Mouse (Mus musculus) limb, embryonic 14.5 days (tissue): ENCODE measurements around the gene Rin3. TPM values are rescaled to one million over a fixed set of nuclear protein-coding genes. Genes with fewer than 3 reads are reported as not detected.

ENCODE experiments used
- ATAC-seq: fragments of 200-750 bp; cut with Nextera tagmentation; 2 replicates; pipeline ENCODE4 v1.8.0; 2017; ENCODE audit warnings: low read depth, moderate number of reproducible peaks, moderate TSS enrichment; ENCODE audit not compliant: low FRiP score
- DNase-seq: peaks from one replicate; pipeline ENCODE4 v3.0.0-alpha.2; 2015; ENCODE audit warnings: low spot score
- H3K27ac ChIP-seq: fragments of 300-500 bp; sonication (generic); replicated peaks from 2 replicates; pipeline ENCODE4 v1.5.1; 2014; ENCODE audit warnings: low read depth, mild to moderate bottlenecking, low read length, moderate library complexity, mixed read lengths
- H3K27me3 ChIP-seq: fragments of 300-500 bp; sonication (generic); 2 replicates; pipeline ENCODE4 v1.6.1; 2014; ENCODE audit warnings: low read length, mixed read lengths; ENCODE audit not compliant: control insufficient read depth, insufficient read depth
- H3K36me3 ChIP-seq: fragments of 300-500 bp; sonication (generic); 2 replicates; pipeline ENCODE4 v1.6.1; 2014; ENCODE audit warnings: mild to moderate bottlenecking, low read length, moderate library complexity, mixed read lengths; ENCODE audit not compliant: control insufficient read depth, insufficient read depth
- H3K4me1 ChIP-seq: fragments of 300-500 bp; sonication (generic); 2 replicates; pipeline ENCODE4 v1.6.1; 2014; ENCODE audit warnings: antibody characterized with exemption, low read length, mixed read lengths; ENCODE audit not compliant: control insufficient read depth, insufficient read depth
- H3K4me2 ChIP-seq: fragments of 300-500 bp; sonication (generic); replicated peaks from 2 replicates; pipeline ENCODE4 v1.6.1; 2014; ENCODE audit warnings: low read depth, mild to moderate bottlenecking, low read length, moderate library complexity; ENCODE audit not compliant: severe bottlenecking
- H3K4me3 ChIP-seq: fragments of 300-500 bp; sonication (generic); replicated peaks from 2 replicates; pipeline ENCODE4 v1.5.1; 2014; ENCODE audit warnings: low read length
- H3K9ac ChIP-seq: fragments of 300-500 bp; sonication (generic); 2 replicates; pipeline ENCODE4 v1.6.1; 2014; ENCODE audit warnings: mild to moderate bottlenecking, low read depth, low read length, moderate library complexity; ENCODE audit not compliant: severe bottlenecking
- H3K9me3 ChIP-seq: fragments of 300-500 bp; sonication (generic); 2 replicates; pipeline ENCODE4 v1.6.1; 2016; ENCODE audit warnings: low read length; ENCODE audit not compliant: control insufficient read depth
- POLR2A ChIP-seq: fragments of 200-500 bp; IDR thresholded peaks from 2 replicates; pipeline ENCODE4 v1.8.0; 2012; ENCODE audit warnings: inconsistent platforms, mild to moderate bottlenecking, moderate library complexity, borderline replicate concordance; ENCODE audit not compliant: insufficient read depth, insufficient read length; ENCODE audit errors: extremely low read depth
- WGBS: fragments of 180-500 bp; shearing (Covaris S2); extraction: QIAGEN DNeasy Blood & Tissue Kit; methylation state at CpG from one replicate; pipeline ENCODE4 v1.1.7; 2014; 5-methylcytosine and 5-hydroxymethylcytosine counted together
- polyA plus RNA-seq, 2 experiments: library from polyadenylated mRNA; depleted of rRNA in 1 of 2; stranded (reverse) in 1 of 2; unstranded in 1 of 2; fragments of >200 nt; fragmentation: Nextera tagmentation in 1 of 2; extraction: Ambion mirVana in 1 of 2; gene quantifications; 2 replicates each; pipeline versions ENCODE4 v1.2.1 to v1.2.3; 2012 to 2014

Rin3 gene
- polyA plus RNA-seq, 2 experiments, result 10.0 to 10.8 TPM

GRCm38 (mm10) chr12:102361189-102362161 lies 78.6 kb downstream of the Rin3 start:
- no peaks in the 10 kb centered on the region for H3K9me3 ChIP-seq
- no peak overlapping the region for H3K4me3 ChIP-seq
- H3K4me1 ChIP-seq, result no peaks in the 10 kb centered on the region
- ATAC-seq, result no peak
- no peaks in the 10 kb centered on the region for H3K27me3 ChIP-seq
- no peak for TF ChIP-seq POLR2A
- DNase-seq, result no peak
- 87% methylated on average over 10 of the region's 10 CpGs for WGBS
- H3K36me3 ChIP-seq, result peaks cover 3% of the 10 kb centered on the region; the same call in 1 of the 2 replicates
- no peak overlapping the region for H3K9ac ChIP-seq
- no peak overlapping the region for H3K27ac ChIP-seq
- H3K4me2 ChIP-seq, result no peak overlapping the region

- H3K9me3 ChIP-seq, result no peaks in the 10 kb centered on the region
- 93% methylated on average over 7 of the region's 7 CpGs for WGBS
- peaks cover 10% of the 10 kb centered on the region; the same call in 1 of the 2 replicates for H3K36me3 ChIP-seq
- no peak overlapping the region for H3K4me3 ChIP-seq
- no peak overlapping the region for H3K4me2 ChIP-seq
- DNase-seq (no peak), ATAC-seq (no peak)
- no peak overlapping the region for H3K27ac ChIP-seq
- no peaks in the 10 kb centered on the region for H3K27me3 ChIP-seq
- H3K4me1 ChIP-seq, result peaks cover 6% of the 10 kb centered on the region; the same call in 1 of the 2 replicates
- no peak overlapping the region for H3K9ac ChIP-seq
- no peak for TF ChIP-seq POLR2A
These were observed 82.2 kb downstream of the Rin3 start for GRCm38 (mm10) chr12:102365016-102365415.

- no peak for ATAC-seq
- no peaks in the 10 kb centered on the region for H3K9me3 ChIP-seq
- no peak for TF ChIP-seq POLR2A
These were observed 83.4 kb downstream of the Rin3 start for GRCm38 (mm10) chr12:102366126-102366816.

GRCm38 (mm10) chr12:102367075-102367474 lies 84.2 kb downstream of the Rin3 start:
- no peak overlapping the region for H3K27ac ChIP-seq
- H3K36me3 ChIP-seq, result 0 out of 2 replicates have a peak, but pooled peaks cover 8% of the 10 kb centered on the region
- H3K27me3 ChIP-seq, result no peaks in the 10 kb centered on the region
- no peak overlapping the region for H3K9ac ChIP-seq
- TF ChIP-seq POLR2A, result no peak
- no peak overlapping the region for H3K4me3 ChIP-seq
- WGBS, result 66% methylated on average over 3 of the region's 3 CpGs
- H3K4me1 ChIP-seq, result peaks cover 7% of the 10 kb centered on the region; the same call in 1 of the 2 replicates
- ATAC-seq (no peak), DNase-seq (no peak)
- no peaks in the 10 kb centered on the region for H3K9me3 ChIP-seq
- no peak overlapping the region for H3K4me2 ChIP-seq

More at GRCm38 (mm10) chr12:102366126-102366816, 83.4 kb downstream of the Rin3 start:
- H3K27ac ChIP-seq, result no peak overlapping the region
- no peak for DNase-seq
- H3K36me3 ChIP-seq, result 0 out of 2 replicates have a peak, but pooled peaks cover 8% of the 10 kb centered on the region
- no peak overlapping the region for H3K9ac ChIP-seq
- H3K4me3 ChIP-seq, result no peak overlapping the region
- H3K4me2 ChIP-seq, result no peak overlapping the region
- H3K27me3 ChIP-seq, result no peaks in the 10 kb centered on the region
- peaks cover 7% of the 10 kb centered on the region; the same call in 1 of the 2 replicates for H3K4me1 ChIP-seq
- 91% methylated on average over 9 of the region's 9 CpGs for WGBS

GRCm38 (mm10) chr12:102368066-102368465 lies 85.2 kb downstream of the Rin3 start:
- Histone ChIP-seq H3K27me3 (no peaks in the 10 kb centered on the region), H3K4me3 (no peak overlapping the region), H3K9ac (no peak overlapping the region), H3K4me2 (no peak overlapping the region), H3K36me3 (0 out of 2 replicates have a peak, but pooled peaks cover 8% of the 10 kb centered on the region), H3K27ac (no peak overlapping the region), H3K9me3 (no peaks in the 10 kb centered on the region), H3K4me1 (peaks cover 7% of the 10 kb centered on the region; the same call in 1 of the 2 replicates)
- no peak for TF ChIP-seq POLR2A
- WGBS, result 68% methylated on average over 7 of the region's 7 CpGs
- no peak for ATAC-seq
- no peak for DNase-seq
